Mouse (Mus musculus): ENCODE measurements at regions not wholly inside any gene's neighbourhood (a gene's known extent, or its start where the extent isn't known, plus 50 kb on each side); places are given as distances from the start of the nearest gene placed in this dataset.
A peak's percentile ranks its signal among the peaks of the same experiment; 100 is the strongest.

GRCm38 (mm10) chr4:93986189-93986588 is 570.2 kb upstream of the Gm10306 start:
- DNase-seq: no peak

- DNase-seq: no peak
Measured at GRCm38 (mm10) chr4:93990273-93990869, 566.0 kb upstream of the Gm10306 start.

GRCm38 (mm10) chr4:94005818-94006217 is 550.5 kb upstream of the Gm10306 start:
- DNase-seq: no peak

GRCm38 (mm10) chr4:94007088-94007768 is 549.1 kb upstream of the Gm10306 start:
- peak in 1 of 2 experiments; percentile 20 for DNase-seq

- DNase-seq: no peak
Measured at GRCm38 (mm10) chr4:94015713-94016112, 540.6 kb upstream of the Gm10306 start.

GRCm38 (mm10) chr4:94017702-94018101 is 538.6 kb upstream of the Gm10306 start:
- DNase-seq: no peak

GRCm38 (mm10) chr4:94049629-94050310 is 506.6 kb upstream of the Gm10306 start:
- no peak for DNase-seq

- no peak for DNase-seq
Measured at GRCm38 (mm10) chr4:94052249-94053162, 503.8 kb upstream of the Gm10306 start.

- no peak for DNase-seq
Measured at GRCm38 (mm10) chr4:94073178-94073870, 483.0 kb upstream of the Gm10306 start.

GRCm38 (mm10) chr4:94082839-94083238 is 473.5 kb upstream of the Gm10306 start:
- no peak for DNase-seq

- no peak for DNase-seq
Measured at GRCm38 (mm10) chr4:94094379-94094778, 462.0 kb upstream of the Gm10306 start.

GRCm38 (mm10) chr4:94106941-94107340 is 449.4 kb upstream of the Gm10306 start:
- no peak for DNase-seq

- peak; percentile 26 to 41 for DNase-seq
Measured at GRCm38 (mm10) chr4:94116881-94117280, 439.5 kb upstream of the Gm10306 start.

- no peak for DNase-seq
Measured at GRCm38 (mm10) chr4:94124177-94124576, 432.2 kb upstream of the Gm10306 start.

GRCm38 (mm10) chr4:94137921-94138320 is 418.4 kb upstream of the Gm10306 start:
- DNase-seq: no peak

GRCm38 (mm10) chr4:94144901-94145801 is 411.2 kb upstream of the Gm10306 start:
- DNase-seq: no peak

- no peak for DNase-seq
Measured at GRCm38 (mm10) chr4:94147964-94148533, 408.3 kb upstream of the Gm10306 start.

- no peak for DNase-seq
Measured at GRCm38 (mm10) chr4:94149056-94149455, 407.3 kb upstream of the Gm10306 start.

GRCm38 (mm10) chr4:94160620-94161019 is 395.7 kb upstream of the Gm10306 start:
- DNase-seq: no peak

GRCm38 (mm10) chr4:94173096-94173495 is 383.2 kb upstream of the Gm10306 start:
- DNase-seq: no peak

GRCm38 (mm10) chr4:94186997-94187396 is 369.3 kb upstream of the Gm10306 start:
- no peak for DNase-seq

Measured in cerebellum, postnatal 36 days (tissue).